Comparison of ENCODE assay signal across 27 mouse cellular contexts in the genomic region with DNA sequence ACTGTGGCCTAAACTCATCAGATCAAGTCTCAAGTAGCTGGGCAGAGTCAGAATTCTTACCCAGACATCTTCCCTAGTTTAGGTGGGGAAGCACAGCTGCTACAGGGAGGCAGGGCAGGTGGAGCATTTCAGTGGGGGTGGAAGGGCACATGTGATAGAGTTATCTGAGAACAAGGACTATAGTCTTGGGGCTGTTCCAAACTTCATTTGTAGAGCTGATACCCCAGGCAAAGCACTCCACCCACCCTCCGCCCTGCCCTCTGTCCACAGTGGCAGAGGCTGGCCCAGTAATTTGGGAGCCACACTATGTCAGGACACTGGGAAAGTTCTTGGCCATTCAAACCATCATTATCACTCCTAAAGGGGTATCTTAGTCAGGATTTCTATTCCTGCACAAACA. TPM values are rescaled to one million over a fixed set of nuclear protein-coding genes. Genes with fewer than 3 reads are reported as not detected.
DNase-seq lines count a peak whose midpoint lies in the region; ATAC-seq and TF ChIP-seq lines count a peak whose summit lies in the region.
"Had no signal": no experiment of that assay in that cellular context is flagged by ENCODE, and none has a peak within 500 bp of the region (broad histone marks: within the 10 kb centered on the region; RNA-seq: fewer than 3 reads in every experiment).

No protein-coding gene starts in this region.

- WGBS in liver, embryonic 14.5 days (ENCODE audit: insufficient replicate concordance): 35% methylated on average over 1 of the region's 1 CpGs
- 95% methylated on average over 1 of the region's 1 CpGs for WGBS in midbrain, embryonic 11.5 days

- H3K4me2 ChIP-seq in liver, embryonic 14.5 days (ENCODE audit: low read depth): peak overlapping the region; percentile 28
- H3K4me2 ChIP-seq in midbrain, embryonic 11.5 days: no peak overlapping the region

- H3K27ac ChIP-seq in liver, embryonic 14.5 days: peak overlapping the region; percentile 5
- no peak overlapping the region for H3K27ac ChIP-seq in midbrain, embryonic 11.5 days (ENCODE audit: low read depth, low read length)
- H3K27ac ChIP-seq: hindbrain, postnatal 0 days had no signal

- H3K9me3 ChIP-seq in liver, embryonic 14.5 days (ENCODE audit: control insufficient read depth, low read length): no peaks in the 10 kb centered on the region
- no peaks in the 10 kb centered on the region for H3K9me3 ChIP-seq in midbrain, embryonic 11.5 days (ENCODE audit: control insufficient read depth, low read length)

- H3K9ac ChIP-seq in liver, embryonic 14.5 days (replicated peaks): peak overlapping the region; percentile 29
- no peak overlapping the region for H3K9ac ChIP-seq in midbrain, embryonic 11.5 days (ENCODE audit: low read length)
- H3K9ac ChIP-seq: forebrain, postnatal 0 days had no signal

- no peak for TF ChIP-seq CTCF in liver, embryonic 14.5 days (IDR thresholded peaks at IDR 0.05; ENCODE audit: low read depth)

- peaks cover 24 to 39% of the 10 kb centered on the region in 2 experiments for H3K4me1 ChIP-seq in liver, embryonic 14.5 days (replicated peaks; ENCODE audit: control insufficient read depth in 2 of 2, insufficient read depth in 2 of 2, low read length in 1 of 2)
- peaks cover 2% of the 10 kb centered on the region; the same call in 1 of the 2 replicates for H3K4me1 ChIP-seq in midbrain, embryonic 11.5 days (ENCODE audit: control insufficient read depth, insufficient read depth, low read length)

- H3K4me3 ChIP-seq in liver, embryonic 14.5 days (ENCODE audit: insufficient read depth in 1 of 2, low read depth in 2 of 2, low read length in 2 of 2): no peak overlapping the region
- no peak overlapping the region for H3K4me3 ChIP-seq in midbrain, embryonic 11.5 days (ENCODE audit: low read depth, low read length)

- peak; percentile 80 for TF ChIP-seq EP300 in liver, embryonic 14.5 days (IDR thresholded peaks at IDR 0.05; ENCODE audit: low read depth)

- no peaks in the 10 kb centered on the region for H3K36me3 ChIP-seq in liver, embryonic 14.5 days (replicated peaks; ENCODE audit: control insufficient read depth, insufficient read depth, low read depth)
- H3K36me3 ChIP-seq in midbrain, embryonic 11.5 days (ENCODE audit: control insufficient read depth, insufficient read depth, low read length): no peaks in the 10 kb centered on the region

- no peaks in the 10 kb centered on the region for H3K27me3 ChIP-seq in liver, embryonic 14.5 days (ENCODE audit: control insufficient read depth, insufficient read depth, low read length)
- no peaks in the 10 kb centered on the region for H3K27me3 ChIP-seq in midbrain, embryonic 11.5 days (ENCODE audit: control insufficient read depth, insufficient read depth, low read length)
- H3K27me3 ChIP-seq: Patski had no signal

- ATAC-seq in erythroblast, adult 5-6 weeks (replicated peaks; ENCODE audit: low FRiP score, poor library complexity, severe bottlenecking): peak; percentile 88
- ATAC-seq in liver, embryonic 14.5 days (ENCODE audit: insufficient read depth): peak; percentile 94
- no peak for ATAC-seq in midbrain, embryonic 11.5 days (ENCODE audit: low FRiP score)
- ATAC-seq: forebrain, postnatal 0 days; hindbrain, postnatal 0 days; intestine, postnatal 0 days; midbrain, embryonic 16.5 days; Patski had no signal

- peak; percentile 76 for DNase-seq in heart, adult 11 months
- no peak for DNase-seq in heart, adult 18-20 months
- peak in 2 of 3 experiments; percentile 64 to 67 for DNase-seq in liver, embryonic 14.5 days (ENCODE audit: low read depth in 3 of 3, low spot score in 3 of 3)
- peak; percentile 46 to 54 for DNase-seq in spleen, postnatal 10 days (ENCODE audit: low spot score in 2 of 2)
- no peak for DNase-seq in midbrain, embryonic 11.5 days (ENCODE audit: low spot score, missing footprints)
- no peak for DNase-seq in cerebellum, postnatal 36 days
- DNase-seq in adrenal gland, postnatal 36 days: no peak
- DNase-seq: adrenal gland, postnatal 10 days; cerebellum, adult 11-12 months; forebrain, postnatal 0 days; right cerebral cortex, postnatal 14 days; thymus, adult 18-20 months had no signal

RNA-seq across cellular contexts. Expression of gene Kat7, which starts 10.0 kb away (rescaled TPM):
- 10 to 100 TPM; 25.7 to 30.8 TPM for total RNA-seq in heart, adult 18-20 months (2021)
- total RNA-seq in erythroblast, adult 5-6 weeks (2015; ENCODE audit: low replicate concordance): 33.8 and 39.3 TPM in 2 replicates
- total RNA-seq in erythroblast, adult 5-6 weeks (2017; ENCODE audit: low replicate concordance): 41.5 and 65.5 TPM in 2 replicates
- polyA plus RNA-seq in liver, embryonic 14.5 days (2012; rRNA removed): 16.3 and 19.4 TPM in 2 replicates
- 23.6 and 26.7 TPM in 2 replicates for polyA plus RNA-seq in liver, embryonic 14.5 days (2014; fragmentation: Nextera tagmentation; extraction: Ambion mirVana)
- 75.8 and 80.9 TPM in 2 replicates for polyA plus RNA-seq in midbrain, embryonic 11.5 days (2014; fragmentation: Nextera tagmentation; extraction: Ambion mirVana)
- 10 to 100 TPM; 48.5 to 51.9 TPM for total RNA-seq in adrenal gland, postnatal 36 days (2021)

RNA-seq across cellular contexts. Expression of gene Fam117a, which starts 16.8 kb away (rescaled TPM):
- total RNA-seq in heart, adult 18-20 months (2021): 1 to 10 TPM; 6.6 to 7.0 TPM
- total RNA-seq in erythroblast, adult 5-6 weeks (2015; ENCODE audit: low replicate concordance): 321 and 423 TPM in 2 replicates
- total RNA-seq in erythroblast, adult 5-6 weeks (2017; ENCODE audit: low replicate concordance): 386 and 450 TPM in 2 replicates
- polyA plus RNA-seq in liver, embryonic 14.5 days (2012; rRNA removed): 103 and 114 TPM in 2 replicates
- 71.6 and 80.9 TPM in 2 replicates for polyA plus RNA-seq in liver, embryonic 14.5 days (2014; fragmentation: Nextera tagmentation; extraction: Ambion mirVana)
- polyA plus RNA-seq in midbrain, embryonic 11.5 days (2014; fragmentation: Nextera tagmentation; extraction: Ambion mirVana): 7.5 and 7.6 TPM in 2 replicates
- 10 to 100 TPM; 13.7 to 15.4 TPM for total RNA-seq in adrenal gland, postnatal 36 days (2021)

RNA-seq across cellular contexts. Expression of gene Tac4, which starts 58.7 kb away (rescaled TPM):
- not detected for total RNA-seq in heart, adult 18-20 months (2021)
- total RNA-seq in erythroblast, adult 5-6 weeks (2015; ENCODE audit: low replicate concordance): not detected in 2 replicates
- total RNA-seq in erythroblast, adult 5-6 weeks (2017; ENCODE audit: low replicate concordance): 0.84 TPM in 1 of 2 replicates, not detected in the other
- polyA plus RNA-seq in liver, embryonic 14.5 days (2012; rRNA removed): 0.03 and 0.04 TPM in 2 replicates
- 0.21 TPM in 1 of 2 replicates, not detected in the other for polyA plus RNA-seq in liver, embryonic 14.5 days (2014; fragmentation: Nextera tagmentation; extraction: Ambion mirVana)
- not detected in 2 replicates for polyA plus RNA-seq in midbrain, embryonic 11.5 days (2014; fragmentation: Nextera tagmentation; extraction: Ambion mirVana)
- total RNA-seq in adrenal gland, postnatal 36 days (2021): not detected
- total RNA-seq: adrenal gland, postnatal 10 days; forebrain, postnatal 0 days; gastrocnemius, adult 18-20 months; hematopoietic stem cell, adult 5-6 weeks; hindbrain, postnatal 0 days; layer of hippocampus, postnatal 14 days; left cerebral cortex, postnatal 25 days; neutrophil, adult 5-6 weeks had no signal
- polyA plus RNA-seq: brain, embryonic 14.5 days; embryonic facial prominence, embryonic 11.5 days; forebrain, postnatal 0 days; gonadal fat pad, adult 2 months; heart, embryonic 14.5 days; hindbrain, postnatal 0 days; intestine, postnatal 0 days; lung, embryonic 16.5 days; midbrain, embryonic 16.5 days; Patski had no signal

Comparison
In these comparisons a context has a peak if more than half of its experiments do, and no peak if none do; other contexts are left out.
1. DNase-seq: peak in heart, adult 11 months (single experiment), liver, embryonic 14.5 days (2 of 3) and spleen, postnatal 10 days (2 of 2); none in heart, adult 18-20 months (0 of 2), midbrain, embryonic 11.5 days (single experiment), cerebellum, postnatal 36 days (0 of 2) and adrenal gland, postnatal 36 days (0 of 2).
2. RNA of gene Fam117a, which starts 16.8 kb away (total RNA-seq): 321 to 450 TPM in erythroblast, adult 5-6 weeks; 13.7 to 15.4 TPM in adrenal gland, postnatal 36 days and 6.6 to 7.0 TPM in heart, adult 18-20 months; every median in the first group is over 10 times any median in the second.